Mouse (Mus musculus) adrenal gland, postnatal 25 days (tissue): Measurements from ENCODE around the gene Rasl11b. TPM values are rescaled to one million over a fixed set of nuclear protein-coding genes. Genes with fewer than 3 reads are reported as not detected.

ENCODE experiments used
- total RNA-seq: library from RNA; stranded (reverse); gene quantifications from 2 replicates; pipeline ENCODE4 v1.2.3, GENCODE M21; 2021

Rasl11b gene
- total RNA-seq, 1 experiment from 2014 or later: 20.1 TPM

Other genes starting within 250 kb of the Rasl11b start
- gene Usp46, start 126.9 kb upstream of the Rasl11b start, total RNA-seq: 27.0 and 38.1 TPM in 2 replicates